9 mouse cellular contexts compared by ENCODE assay signal in the genomic region with DNA sequence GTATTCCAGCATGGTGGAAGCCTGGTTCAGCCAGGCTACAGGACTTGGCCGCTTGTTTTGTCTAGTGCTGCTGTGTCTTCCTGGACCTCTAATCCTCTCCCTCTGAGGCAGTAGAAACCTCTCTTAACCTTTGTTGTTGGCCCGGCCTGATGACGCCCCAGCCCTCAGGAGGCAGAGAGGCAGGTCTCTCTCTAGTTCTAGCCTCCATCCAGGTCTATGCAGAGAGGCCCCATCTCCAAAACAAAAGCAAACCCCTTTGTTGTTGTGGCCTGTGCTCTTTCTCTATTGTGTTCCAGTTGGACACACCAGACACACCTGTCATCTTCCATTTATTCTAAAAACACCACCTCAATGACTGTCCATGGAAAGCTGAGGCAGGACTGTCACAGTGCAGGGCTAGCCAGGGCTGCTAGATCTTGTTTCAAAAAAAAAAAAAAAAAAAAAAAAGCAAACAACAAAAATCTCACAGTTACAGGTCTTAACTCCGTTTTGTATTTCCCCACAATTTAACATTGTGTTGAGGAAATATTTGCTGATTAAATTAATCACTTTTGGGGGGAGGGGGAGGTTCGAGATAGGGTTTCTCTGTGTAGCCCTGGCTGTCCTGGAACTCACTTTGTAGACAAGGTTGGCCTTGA. TPM values are rescaled to one million over a fixed set of nuclear protein-coding genes. Genes with fewer than 3 reads are reported as not detected.
DNase-seq lines count a peak whose midpoint lies in the region; ATAC-seq and TF ChIP-seq lines count a peak whose summit lies in the region.
"Had no signal": no experiment of that assay in that cellular context is flagged by ENCODE, and none has a peak within 500 bp of the region (broad histone marks: within the 10 kb centered on the region; RNA-seq: fewer than 3 reads in every experiment).

No protein-coding gene starts in this region.

- H3K4me1 ChIP-seq in heart, embryonic 10.5 days: peaks cover 17% of the 10 kb centered on the region
- no peaks in the 10 kb centered on the region for H3K4me1 ChIP-seq in ES-Bruce4 (ENCODE audit: control insufficient read depth, insufficient read depth, low read length)
- H3K4me1 ChIP-seq in forebrain, postnatal 0 days (ENCODE audit: insufficient read depth): peaks cover 3% of the 10 kb centered on the region; the same call in 1 of the 2 replicates
- peaks cover 43% of the 10 kb centered on the region for H3K4me1 ChIP-seq in midbrain, embryonic 10.5 days

- peak overlapping the region; percentile 91; the same call in 1 of the 2 replicates for H3K27ac ChIP-seq in heart, embryonic 10.5 days
- peak overlapping the region; percentile 59 for H3K27ac ChIP-seq in ES-Bruce4 (ENCODE audit: insufficient read depth, low read length)
- no peak overlapping the region for H3K27ac ChIP-seq in forebrain, postnatal 0 days (ENCODE audit: low read depth, low read length)
- H3K27ac ChIP-seq in midbrain, embryonic 10.5 days (replicated peaks): peak overlapping the region; percentile 94

- 15% methylated on average over 5 of the region's 5 CpGs for WGBS in heart, embryonic 10.5 days
- WGBS in forebrain, postnatal 0 days: 10% methylated on average over 5 of the region's 5 CpGs
- WGBS in midbrain, embryonic 10.5 days: 23% methylated on average over 5 of the region's 5 CpGs

- H3K36me3 ChIP-seq in heart, embryonic 10.5 days: peaks cover 8% of the 10 kb centered on the region
- H3K36me3 ChIP-seq in ES-Bruce4 (ENCODE audit: control insufficient read depth, insufficient read depth, low read length, poor library complexity, severe bottlenecking): peaks cover 34% of the 10 kb centered on the region
- no peaks in the 10 kb centered on the region for H3K36me3 ChIP-seq in forebrain, postnatal 0 days (ENCODE audit: insufficient read depth)
- H3K36me3 ChIP-seq in midbrain, embryonic 10.5 days: peaks cover 35% of the 10 kb centered on the region

- no peak for TF ChIP-seq POLR2A in ES-Bruce4 (IDR thresholded peaks at IDR 0.05; ENCODE audit: insufficient read depth, low read length)

- no peaks in the 10 kb centered on the region for H3K27me3 ChIP-seq in heart, embryonic 10.5 days (ENCODE audit: insufficient read depth, poor library complexity, severe bottlenecking)
- H3K27me3 ChIP-seq in ES-Bruce4 (ENCODE audit: control insufficient read depth, insufficient read depth, low read length, poor library complexity, severe bottlenecking): no peaks in the 10 kb centered on the region
- H3K27me3 ChIP-seq in forebrain, postnatal 0 days (ENCODE audit: insufficient read depth, low read length): no peaks in the 10 kb centered on the region
- H3K27me3 ChIP-seq in midbrain, embryonic 10.5 days (ENCODE audit: low read depth, poor library complexity, severe bottlenecking): no peaks in the 10 kb centered on the region

- TF ChIP-seq EP300 in ES-Bruce4 (IDR thresholded peaks at IDR 0.05; ENCODE audit: insufficient read depth, low read depth, low read length): peak; percentile 34; the same call in 1 of the 2 replicates

- ATAC-seq in forebrain, postnatal 0 days: no peak

- intact Hi-C loops in heart, postnatal 36 days (cut with DNase I): loop anchor here (5.0 kb wide), 1 partner anchor 66 kb away; no protein-coding TSS in a partner anchor

- H3K4me2 ChIP-seq in forebrain, postnatal 0 days (ENCODE audit: low read depth): peak overlapping the region; percentile 100

- no peak for DNase-seq in heart, embryonic 10.5 days (ENCODE audit: low spot score)
- no peak for DNase-seq in heart, postnatal 36 days
- no peak for DNase-seq in forebrain, postnatal 0 days
- DNase-seq in midbrain, embryonic 10.5 days (ENCODE audit: low spot score): peak; percentile 42
- no peak for DNase-seq in left cerebral cortex, adult 8-10 months (ENCODE audit: low spot score in 2 of 2)
- DNase-seq in right cerebral cortex, postnatal 25 days: no peak
- DNase-seq in ovary, postnatal 10 days (ENCODE audit: low spot score): no peak
- DNase-seq: kidney, adult 18-20 months had no signal

- H3K9me3 ChIP-seq in heart, embryonic 10.5 days: no peaks in the 10 kb centered on the region
- no peaks in the 10 kb centered on the region for H3K9me3 ChIP-seq in ES-Bruce4 (replicated peaks; ENCODE audit: control insufficient read depth, insufficient read depth, low read length, poor library complexity, severe bottlenecking)
- no peaks in the 10 kb centered on the region for H3K9me3 ChIP-seq in forebrain, postnatal 0 days (ENCODE audit: low read length)
- no peaks in the 10 kb centered on the region for H3K9me3 ChIP-seq in midbrain, embryonic 10.5 days (replicated peaks)

- peak overlapping the region; percentile 84 for H3K9ac ChIP-seq in ES-Bruce4 (ENCODE audit: low read depth, poor library complexity, severe bottlenecking)
- no peak overlapping the region for H3K9ac ChIP-seq in forebrain, postnatal 0 days

- H3K4me3 ChIP-seq in heart, embryonic 10.5 days: peak overlapping the region; percentile 92
- H3K4me3 ChIP-seq in ES-Bruce4 (ENCODE audit: low read depth, low read length): peak overlapping the region; percentile 92
- H3K4me3 ChIP-seq in forebrain, postnatal 0 days (ENCODE audit: low read depth, low read length): peak overlapping the region; percentile 78
- H3K4me3 ChIP-seq in midbrain, embryonic 10.5 days: peak overlapping the region; percentile 100

- no peak for TF ChIP-seq CTCF in ES-Bruce4 (IDR thresholded peaks at IDR 0.05; ENCODE audit: low read depth, low read length)
- no peak for TF ChIP-seq CTCF in forebrain, postnatal 0 days (IDR thresholded peaks at IDR 0.05; ENCODE audit: low read depth)

RNA-seq across cellular contexts. Expression of a gene that starts 1.4 kb away (rescaled TPM):
- 9.2 and 15.5 TPM in 2 replicates for polyA plus RNA-seq in heart, embryonic 10.5 days (2016; fragmentation: Nextera tagmentation; extraction: Ambion mirVana)
- under 1 TPM; 0.11 to 0.19 TPM for total RNA-seq in heart, postnatal 36 days (2021)
- 36.7 and 41.1 TPM in 2 replicates for polyA plus RNA-seq in ES-Bruce4 (2011; ENCODE audit: insufficient read depth, insufficient read length, low read depth, missing spikeins)
- total RNA-seq in forebrain, postnatal 0 days (2014; rRNA removed): 1.1 and 1.8 TPM in 2 replicates
- 0.50 and 1.2 TPM in 2 replicates for polyA plus RNA-seq in forebrain, postnatal 0 days (2015; fragmentation: Nextera tagmentation; extraction: Ambion mirVana)
- 14.4 and 15.4 TPM in 2 replicates for polyA plus RNA-seq in midbrain, embryonic 10.5 days (2016; fragmentation: Nextera tagmentation; extraction: Ambion mirVana)
- total RNA-seq in left cerebral cortex, adult 8-10 months (2022): under 1 TPM in 2 of 4 experiments, not detected in 2; 0.11 to 0.22 TPM

RNA-seq across cellular contexts. Expression of a gene that starts 43.9 kb away (rescaled TPM):
- not detected in 2 replicates for polyA plus RNA-seq in heart, embryonic 10.5 days (2016; fragmentation: Nextera tagmentation; extraction: Ambion mirVana)
- total RNA-seq in heart, postnatal 36 days (2021): not detected
- polyA plus RNA-seq in ES-Bruce4 (2011; ENCODE audit: insufficient read depth, insufficient read length, low read depth, missing spikeins): 0.46 TPM in 1 of 2 replicates, not detected in the other
- total RNA-seq in forebrain, postnatal 0 days (2014; rRNA removed): 2.0 TPM in 2 replicates
- 2.9 and 4.3 TPM in 2 replicates for polyA plus RNA-seq in forebrain, postnatal 0 days (2015; fragmentation: Nextera tagmentation; extraction: Ambion mirVana)
- polyA plus RNA-seq in midbrain, embryonic 10.5 days (2016; fragmentation: Nextera tagmentation; extraction: Ambion mirVana): 0.55 and 0.81 TPM in 2 replicates
- 1 to 10 TPM; 1.7 to 3.0 (median 2.3) TPM for total RNA-seq in left cerebral cortex, adult 8-10 months (2022)

RNA-seq across cellular contexts. Expression of a gene that starts 54.1 kb away (rescaled TPM):
- polyA plus RNA-seq in heart, embryonic 10.5 days (2016; fragmentation: Nextera tagmentation; extraction: Ambion mirVana): 3.8 and 5.2 TPM in 2 replicates
- 1 to 10 TPM; 1.4 to 2.0 TPM for total RNA-seq in heart, postnatal 36 days (2021)
- polyA plus RNA-seq in ES-Bruce4 (2011; ENCODE audit: insufficient read depth, insufficient read length, low read depth, missing spikeins): 4.1 and 5.1 TPM in 2 replicates
- 5.7 and 6.4 TPM in 2 replicates for total RNA-seq in forebrain, postnatal 0 days (2014; rRNA removed)
- polyA plus RNA-seq in forebrain, postnatal 0 days (2015; fragmentation: Nextera tagmentation; extraction: Ambion mirVana): 1.4 and 2.0 TPM in 2 replicates
- 5.6 and 6.0 TPM in 2 replicates for polyA plus RNA-seq in midbrain, embryonic 10.5 days (2016; fragmentation: Nextera tagmentation; extraction: Ambion mirVana)
- total RNA-seq in left cerebral cortex, adult 8-10 months (2022): 1 to 10 TPM; 1.6 to 2.2 (median 1.8) TPM
